Mouse (Mus musculus) heart, embryonic 16.5 days (tissue): ENCODE measurements around the gene Sbf2. TPM values are rescaled to one million over a fixed set of nuclear protein-coding genes. Genes with fewer than 3 reads are reported as not detected.
"Not testable (repeated sequence)": the region's sequence is repeated elsewhere in the genome, so short reads cannot be mapped to it uniquely, and the experiment has no call there.

Source experiments
- ATAC-seq: fragments of 200-750 bp; cut with Nextera tagmentation; replicated peaks from 2 replicates; pipeline ENCODE4 v1.8.0; 2017; ENCODE audit warnings: moderate number of reproducible peaks; ENCODE audit not compliant: insufficient read depth, low FRiP score; ENCODE audit errors: extremely low read depth
- H3K27ac ChIP-seq: fragments of 300-500 bp; sonication (generic); 2 replicates; pipeline ENCODE4 v1.5.1; 2014; ENCODE audit warnings: mild to moderate bottlenecking, low read length, control low read depth, moderate library complexity
- H3K27me3 ChIP-seq: fragments of 300-500 bp; sonication (generic); 2 replicates; pipeline ENCODE4 v1.6.1; 2014; ENCODE audit warnings: low read length, mixed read lengths; ENCODE audit not compliant: control insufficient read depth, insufficient read depth
- H3K36me3 ChIP-seq: fragments of 300-500 bp; sonication (generic); 2 replicates; pipeline ENCODE4 v1.6.1; 2014; ENCODE audit not compliant: control insufficient read depth, insufficient read depth
- H3K4me1 ChIP-seq: fragments of 300-500 bp; sonication (generic); 2 replicates; pipeline ENCODE4 v1.6.1; 2014; ENCODE audit warnings: low read length, mixed read lengths; ENCODE audit not compliant: control insufficient read depth, insufficient read depth
- H3K4me2 ChIP-seq: fragments of 300-500 bp; sonication (generic); 2 replicates; pipeline ENCODE4 v1.6.1; 2014; ENCODE audit warnings: low read depth, mild to moderate bottlenecking, control low read depth, low read length
- H3K4me3 ChIP-seq: fragments of 300-500 bp; sonication (generic); 2 replicates; pipeline ENCODE4 v1.5.1; 2014; ENCODE audit warnings: mild to moderate bottlenecking, control low read depth, low read length
- H3K9ac ChIP-seq: fragments of 300-500 bp; sonication (generic); 2 replicates; pipeline ENCODE4 v1.6.1; 2014; ENCODE audit warnings: low read length, control low read depth
- H3K9me3 ChIP-seq: fragments of 300-500 bp; sonication (generic); replicated peaks from 2 replicates; pipeline ENCODE4 v1.6.1; 2016; ENCODE audit warnings: low read length; ENCODE audit not compliant: control insufficient read depth
- WGBS: fragments of 180-500 bp; shearing (Covaris S2); extraction: QIAGEN DNeasy Blood & Tissue Kit; methylation state at CpG from one replicate; pipeline ENCODE4 v1.1.7; 2014; 5-methylcytosine and 5-hydroxymethylcytosine counted together
- polyA plus RNA-seq: library from polyadenylated mRNA; unstranded; fragments of >200 nt; fragmentation: Nextera tagmentation; extraction: Ambion mirVana; gene quantifications from 2 replicates; pipeline ENCODE4 v1.2.1, GENCODE M21; 2015

Gene Sbf2
- polyA plus RNA-seq, 1 experiment from 2014 or later: 30.8 TPM

DNA sequence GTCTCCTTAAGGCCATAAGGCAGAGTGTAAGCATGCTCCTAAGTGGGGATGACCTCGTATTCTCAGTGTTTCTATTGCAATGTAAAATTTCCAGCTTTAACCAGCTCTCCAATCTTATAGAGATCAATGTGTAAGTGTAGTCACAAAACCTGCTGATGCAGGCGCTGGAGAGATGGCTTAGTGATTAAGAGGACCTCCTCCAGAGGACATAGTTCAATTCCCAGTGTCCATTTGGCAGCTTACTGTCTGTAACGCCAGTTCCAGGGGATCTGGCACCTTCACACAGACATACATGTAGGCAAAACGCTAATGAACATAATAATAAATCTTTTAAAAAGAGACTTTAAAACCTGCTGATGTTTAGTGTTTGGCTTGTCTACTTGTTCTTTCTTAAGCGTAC, 200.4 kb downstream of the Sbf2 start:
- Histone ChIP-seq H3K4me3 (no peak overlapping the region), H3K27me3 (no peaks in the 10 kb centered on the region), H3K9ac (no peak overlapping the region), H3K9me3 (no peaks in the 10 kb centered on the region), H3K4me2 (no peak overlapping the region), H3K36me3 (peaks cover 6% of the 10 kb centered on the region; the same call in 1 of the 2 replicates), H3K4me1 (peaks cover 3% of the 10 kb centered on the region; the same call in 1 of the 2 replicates), H3K27ac (no peak overlapping the region)
- no peak for ATAC-seq
- 83% methylated on average over 5 of the region's 5 CpGs for WGBS

DNA sequence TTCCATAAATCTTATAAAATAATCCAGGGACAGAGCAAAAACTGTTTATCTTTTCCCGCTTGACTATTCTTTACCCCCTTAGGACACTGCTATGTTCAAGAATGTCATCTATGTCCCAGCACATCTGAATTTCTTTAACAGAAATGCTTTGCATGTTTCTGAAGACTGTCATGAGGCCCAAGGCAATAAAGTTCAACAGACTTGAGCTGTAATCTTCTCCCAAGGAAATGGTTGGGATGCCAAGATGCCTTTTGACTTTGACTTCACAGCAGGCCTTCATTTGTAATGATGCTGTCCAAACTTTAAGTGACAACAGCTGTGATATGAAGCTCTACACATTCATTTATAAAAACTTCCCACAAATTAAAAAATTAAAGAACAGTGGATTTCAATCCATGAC, 212.6 kb downstream of the Sbf2 start:
- no peak for ATAC-seq
- no peaks in the 10 kb centered on the region for H3K27me3 ChIP-seq
- H3K36me3 ChIP-seq: peaks cover 16% of the 10 kb centered on the region
- no peaks in the 10 kb centered on the region for H3K4me1 ChIP-seq
- no peak overlapping the region for H3K9ac ChIP-seq
- no peaks in the 10 kb centered on the region; the same call in 1 of the 2 replicates for H3K9me3 ChIP-seq
- no peak overlapping the region for H3K4me2 ChIP-seq
- 59% methylated on average over 1 of the region's 1 CpGs for WGBS
- no peak overlapping the region for H3K4me3 ChIP-seq
- no peak overlapping the region for H3K27ac ChIP-seq

DNA sequence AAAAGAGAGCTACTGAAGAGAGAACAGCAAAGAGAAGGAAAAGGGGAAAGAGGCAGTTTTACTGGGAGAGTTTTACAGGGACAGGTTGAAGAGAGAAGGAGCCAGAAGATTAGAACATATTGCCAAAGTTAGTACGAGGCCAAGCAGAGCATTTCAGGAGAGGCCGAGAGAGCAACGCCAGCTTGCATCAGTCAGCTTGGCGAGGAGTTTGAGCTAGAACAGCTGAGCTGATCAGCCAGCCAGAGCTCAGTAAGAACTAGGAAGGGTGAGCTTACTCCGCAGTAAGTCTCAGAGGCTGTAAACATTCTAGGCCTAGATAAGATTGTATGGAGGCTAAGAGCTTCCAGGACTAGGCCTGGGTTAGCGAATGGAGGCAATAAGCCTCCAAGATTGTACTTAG, 222.1 kb downstream of the Sbf2 start:
- H3K9ac ChIP-seq: no peak overlapping the region
- H3K27me3 ChIP-seq: no peaks in the 10 kb centered on the region
- H3K4me3 ChIP-seq: no peak overlapping the region
- H3K9me3 ChIP-seq: no peaks in the 10 kb centered on the region; the same call in 1 of the 2 replicates
- no peak for ATAC-seq
- no peak overlapping the region for H3K4me2 ChIP-seq
- H3K27ac ChIP-seq: no peak overlapping the region
- no peaks in the 10 kb centered on the region for H3K4me1 ChIP-seq
- H3K36me3 ChIP-seq: peaks cover 5% of the 10 kb centered on the region
- 66% methylated on average over 6 of the region's 6 CpGs for WGBS

DNA sequence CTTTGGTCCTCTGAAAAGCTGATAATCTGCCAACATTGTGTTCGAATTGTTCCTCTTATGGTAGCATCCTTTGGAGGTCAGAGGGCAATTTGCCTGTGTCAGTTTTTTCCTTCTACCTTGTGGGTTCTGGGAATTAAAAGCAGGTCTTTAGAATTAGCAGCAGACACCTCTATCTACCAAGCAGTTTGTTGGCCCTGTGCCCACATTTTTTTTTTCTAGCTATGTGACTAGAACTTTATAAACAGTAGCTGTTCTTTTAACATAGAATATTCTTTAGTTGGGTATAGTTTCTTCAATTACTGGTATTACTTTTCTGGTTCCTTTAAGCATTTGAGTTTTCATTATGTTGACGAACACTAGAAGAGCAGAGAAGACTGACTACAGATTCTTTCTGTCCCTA, 223.1 kb downstream of the Sbf2 start:
- no peaks in the 10 kb centered on the region for H3K4me1 ChIP-seq
- H3K27me3 ChIP-seq: no peaks in the 10 kb centered on the region
- no peaks in the 10 kb centered on the region for H3K9me3 ChIP-seq
- no peak overlapping the region for H3K4me2 ChIP-seq
- H3K36me3 ChIP-seq: no peaks in the 10 kb centered on the region
- whole genome bisulfite sequencing: 79% methylated on average over 2 of the region's 2 CpGs
- no peak overlapping the region for H3K9ac ChIP-seq
- H3K4me3 ChIP-seq: no peak overlapping the region
- no peak for ATAC-seq
- no peak overlapping the region for H3K27ac ChIP-seq

DNA sequence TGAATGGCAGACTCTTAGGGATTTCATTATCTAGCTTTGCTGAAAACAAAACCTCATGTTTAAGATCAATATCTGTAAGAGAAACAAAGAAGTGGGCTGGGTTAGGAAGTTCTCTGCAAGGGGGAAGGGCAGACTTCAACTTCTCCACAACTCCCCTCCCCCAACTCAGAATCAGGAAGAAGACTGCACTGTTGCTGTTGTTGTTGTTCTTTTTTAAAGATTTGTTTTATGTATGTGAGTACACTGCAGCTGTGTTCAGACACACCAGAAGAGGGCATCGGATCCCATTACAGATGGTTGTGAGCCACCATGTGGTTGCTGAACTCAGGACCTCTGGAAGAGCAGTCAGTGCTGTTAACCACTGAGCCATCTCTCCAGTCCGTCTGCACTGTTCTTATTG, 225.8 kb downstream of the Sbf2 start:
- H3K4me3 ChIP-seq, H3K4me2 ChIP-seq, H3K9ac ChIP-seq, H3K4me1 ChIP-seq, H3K27me3 ChIP-seq, H3K36me3 ChIP-seq, ATAC-seq, H3K27ac ChIP-seq, H3K9me3 ChIP-seq: not testable (repeated sequence)
- 71% methylated on average over 2 of the region's 2 CpGs for WGBS

DNA sequence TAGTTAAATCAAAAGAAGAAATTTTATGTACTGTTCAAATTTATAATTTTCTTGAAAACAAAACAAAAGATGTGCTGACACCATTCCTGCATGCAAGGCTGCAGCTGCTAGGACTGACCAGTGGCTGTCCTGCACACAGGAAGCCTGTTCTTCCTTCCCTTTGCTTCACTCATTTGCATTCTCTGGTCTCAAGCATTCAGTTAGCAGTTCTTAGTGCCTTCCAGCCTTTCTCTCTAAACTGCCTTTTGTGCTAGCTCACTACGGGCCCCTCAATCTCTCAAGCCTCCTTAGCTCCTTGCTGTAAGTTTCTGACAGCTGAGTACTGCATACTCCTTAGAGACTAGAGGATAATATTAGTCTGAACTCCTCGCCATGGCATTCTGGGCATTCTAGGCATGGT, 227.2 kb downstream of the Sbf2 start:
- no peaks in the 10 kb centered on the region for H3K27me3 ChIP-seq
- no peaks in the 10 kb centered on the region for H3K36me3 ChIP-seq
- 42% methylated on average over 2 of the region's 2 CpGs for WGBS
- no peak overlapping the region for H3K4me2 ChIP-seq
- H3K27ac ChIP-seq: peak overlapping the region; percentile 31
- no peak for ATAC-seq
- H3K9ac ChIP-seq: no peak overlapping the region
- no peaks in the 10 kb centered on the region for H3K9me3 ChIP-seq
- H3K4me3 ChIP-seq: no peak overlapping the region
- H3K4me1 ChIP-seq: no peaks in the 10 kb centered on the region

DNA sequence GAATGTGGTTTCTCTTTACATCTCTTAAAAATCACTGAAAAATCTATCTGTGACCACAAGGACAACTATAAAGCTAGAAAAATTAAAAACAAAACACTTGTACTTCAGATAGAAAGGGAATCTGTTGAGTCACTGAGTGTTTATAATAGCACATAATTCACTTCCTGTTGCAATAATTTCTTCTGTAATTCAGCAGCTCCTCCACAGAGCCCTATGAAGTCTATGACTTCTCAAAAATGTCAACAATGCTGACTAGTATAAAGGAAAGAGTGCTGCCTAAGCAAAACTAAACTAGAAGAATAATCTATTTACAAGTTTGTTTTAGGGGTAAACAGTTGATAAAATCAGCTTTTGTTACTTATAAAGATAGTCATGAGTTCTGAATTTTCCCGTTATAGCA, 229.2 kb downstream of the Sbf2 start:
- Histone ChIP-seq H3K4me2 (no peak overlapping the region), H3K9ac (no peak overlapping the region), H3K27me3 (no peaks in the 10 kb centered on the region), H3K4me3 (no peak overlapping the region), H3K9me3 (no peaks in the 10 kb centered on the region), H3K36me3 (no peaks in the 10 kb centered on the region), H3K4me1 (no peaks in the 10 kb centered on the region; the same call in 1 of the 2 replicates), H3K27ac (no peak overlapping the region)
- WGBS: 90% methylated on average over 1 of the region's 1 CpGs
- ATAC-seq: no peak

DNA sequence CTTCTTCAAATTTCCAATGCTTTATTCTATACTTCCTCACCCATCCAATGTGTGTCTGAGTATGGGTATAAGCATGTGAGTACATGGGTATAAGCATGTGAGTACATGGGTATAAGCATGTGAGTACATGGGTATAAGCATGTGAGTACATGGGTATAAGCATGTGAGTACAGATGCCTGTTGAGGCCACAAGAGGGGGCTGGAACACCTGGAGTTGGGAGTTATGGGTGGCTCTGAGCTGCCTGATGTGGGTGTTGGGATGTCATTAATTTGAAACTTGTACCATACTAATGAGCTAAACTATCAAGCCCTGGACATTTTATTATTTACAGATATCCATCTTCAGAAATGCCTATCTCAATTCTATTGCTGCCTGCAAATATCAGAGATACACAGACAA, 230.4 kb downstream of the Sbf2 start:
- H3K27ac ChIP-seq: no peak overlapping the region
- H3K4me1 ChIP-seq: peaks cover 5% of the 10 kb centered on the region; the same call in 1 of the 2 replicates
- H3K9ac ChIP-seq: no peak overlapping the region
- no peak overlapping the region for H3K4me2 ChIP-seq
- H3K4me3 ChIP-seq: no peak overlapping the region
- H3K27me3 ChIP-seq: no peaks in the 10 kb centered on the region
- H3K36me3 ChIP-seq: no peaks in the 10 kb centered on the region
- H3K9me3 ChIP-seq: no peaks in the 10 kb centered on the region
- ATAC-seq: no peak

DNA sequence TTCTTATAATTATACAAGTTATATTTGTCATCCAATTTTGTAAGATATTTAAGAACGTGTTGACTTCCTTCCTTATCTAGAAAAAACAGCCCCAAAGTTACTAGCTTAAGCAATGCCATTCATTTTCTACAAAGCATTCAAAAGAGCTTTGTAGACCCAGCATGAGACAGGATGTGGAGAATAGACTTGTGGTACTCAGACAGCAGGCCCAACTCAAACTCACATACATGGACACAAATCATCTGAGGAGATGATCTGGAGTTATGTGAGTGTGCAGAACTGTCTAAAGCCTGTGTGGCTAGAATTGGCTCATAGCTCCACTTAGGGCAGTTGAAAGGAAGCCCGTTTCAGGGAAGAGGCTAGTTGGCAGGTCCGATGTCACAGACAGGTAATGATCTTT, 233.1 kb downstream of the Sbf2 start:
- H3K36me3 ChIP-seq: no peaks in the 10 kb centered on the region
- H3K4me2 ChIP-seq: no peak overlapping the region
- H3K4me1 ChIP-seq: peaks cover 8% of the 10 kb centered on the region; the same call in 1 of the 2 replicates
- WGBS: 65% methylated on average over 3 of the region's 3 CpGs
- H3K9ac ChIP-seq: no peak overlapping the region
- no peak for ATAC-seq
- no peak overlapping the region for H3K27ac ChIP-seq
- no peak overlapping the region for H3K4me3 ChIP-seq
- no peaks in the 10 kb centered on the region for H3K27me3 ChIP-seq
- H3K9me3 ChIP-seq: no peaks in the 10 kb centered on the region
